Mouse (Mus musculus) heart, adult 2 months (tissue): Measurements from ENCODE around the gene Cd80.

Experiments
- CTCF ChIP-seq: fragments of 200-600 bp; IDR thresholded peaks from 2 replicates; pipeline ENCODE4 v1.8.1; 2022; ENCODE audit warnings: antibody characterized with exemption, mild to moderate bottlenecking, moderate library complexity
- POLR2A ChIP-seq: fragments of 200-500 bp; IDR thresholded peaks from 2 replicates; pipeline ENCODE4 v1.6.1; 2011; ENCODE audit warnings: mild to moderate bottlenecking, low read depth, low read length, control low read depth; ENCODE audit not compliant: insufficient read depth

DNA sequence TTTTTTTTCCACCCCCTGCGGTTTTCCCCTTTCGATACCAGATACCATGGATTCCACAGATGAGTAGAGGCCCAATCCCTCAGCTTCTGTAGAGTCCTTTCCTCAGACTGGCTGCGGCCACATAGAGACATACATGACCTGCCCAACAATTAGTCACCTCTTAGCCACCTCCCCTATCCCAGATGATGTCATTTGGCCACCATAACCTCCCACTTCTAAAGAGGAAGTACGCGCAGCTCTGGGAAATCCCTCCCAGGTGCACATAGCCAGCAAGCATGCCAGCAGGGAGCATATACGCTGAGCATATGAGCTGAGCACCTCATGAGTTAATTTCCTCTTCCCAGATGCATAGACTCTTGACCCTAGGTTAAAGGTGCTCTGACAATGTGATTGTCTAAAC lies 48.7 kb upstream of the Cd80 start:
- TF ChIP-seq CTCF (no peak), POLR2A (no peak)
